Mouse (Mus musculus): ENCODE measurements around the gene Wnt5b. TPM values are rescaled to one million over a fixed set of nuclear protein-coding genes. Genes with fewer than 3 reads are reported as not detected.

The Wnt5b gene
- polyA plus RNA-seq, 1 experiment = not detected

- TF ChIP-seq CTCF (IDR thresholded peaks at IDR 0.05; ENCODE audit: insufficient read depth, low read depth, low read length) (no peak), POLR2A (IDR thresholded peaks at IDR 0.05; ENCODE audit: insufficient read depth, low read depth, low read length) (no peak)
- 73% methylated on average over 11 of the region's 11 CpGs for WGBS
- H3K27ac ChIP-seq (ENCODE audit: insufficient read depth, low read depth, low read length) = no peak overlapping the region
- H3K4me1 ChIP-seq (ENCODE audit: control insufficient read depth, insufficient read depth, low read length) = peaks cover 3% of the 10 kb centered on the region; the same call in 1 of the 2 replicates
- no peak overlapping the region for H3K4me3 ChIP-seq (ENCODE audit: insufficient read depth, low read depth, low read length)
Measured at GRCm38 (mm10) chr6:119512701-119513100, 31.4 kb downstream of the Wnt5b start.

DNA sequence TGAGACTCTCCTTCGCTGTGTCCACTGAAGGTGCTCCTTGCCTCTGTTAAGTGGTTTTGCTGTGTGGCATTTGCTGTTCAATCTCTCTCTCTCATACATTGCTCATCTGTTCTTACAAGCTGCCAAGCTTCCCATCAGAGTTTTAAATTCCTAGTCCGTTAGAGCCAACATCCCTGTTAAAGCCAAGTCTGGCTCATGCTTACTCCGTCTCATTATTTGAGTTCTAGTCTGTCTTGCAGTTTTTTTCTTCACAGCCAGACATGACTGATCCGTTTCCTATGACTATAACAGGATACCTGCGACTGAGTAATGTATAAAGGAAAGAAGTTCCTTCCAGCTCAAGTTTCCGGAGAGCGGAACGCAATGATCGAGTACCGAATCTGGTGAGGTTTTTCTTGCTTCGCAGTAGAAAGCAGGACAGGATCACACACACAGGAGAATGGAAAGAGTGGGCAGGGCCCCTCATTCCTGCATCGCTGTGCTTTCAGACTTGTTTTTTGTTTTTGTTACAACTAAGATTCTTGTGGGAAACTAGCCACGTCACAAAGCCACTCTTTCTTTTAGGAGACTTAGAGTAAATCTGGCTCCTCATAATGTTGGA lies 34.6 kb downstream of the Wnt5b start:
- WGBS = 82% methylated on average over 13 of the region's 13 CpGs
- H3K4me3 ChIP-seq (ENCODE audit: insufficient read depth, low read depth, low read length) = no peak overlapping the region
- 0 out of 2 replicates have a peak, but pooled peaks cover 3% of the 10 kb centered on the region for H3K4me1 ChIP-seq (ENCODE audit: control insufficient read depth, insufficient read depth, low read length)
- H3K27ac ChIP-seq (ENCODE audit: insufficient read depth, low read depth, low read length) = no peak overlapping the region
- TF ChIP-seq POLR2A (IDR thresholded peaks at IDR 0.05; ENCODE audit: insufficient read depth, low read depth, low read length) = no peak
- TF ChIP-seq CTCF (IDR thresholded peaks at IDR 0.05; ENCODE audit: insufficient read depth, low read depth, low read length) = no peak

DNA sequence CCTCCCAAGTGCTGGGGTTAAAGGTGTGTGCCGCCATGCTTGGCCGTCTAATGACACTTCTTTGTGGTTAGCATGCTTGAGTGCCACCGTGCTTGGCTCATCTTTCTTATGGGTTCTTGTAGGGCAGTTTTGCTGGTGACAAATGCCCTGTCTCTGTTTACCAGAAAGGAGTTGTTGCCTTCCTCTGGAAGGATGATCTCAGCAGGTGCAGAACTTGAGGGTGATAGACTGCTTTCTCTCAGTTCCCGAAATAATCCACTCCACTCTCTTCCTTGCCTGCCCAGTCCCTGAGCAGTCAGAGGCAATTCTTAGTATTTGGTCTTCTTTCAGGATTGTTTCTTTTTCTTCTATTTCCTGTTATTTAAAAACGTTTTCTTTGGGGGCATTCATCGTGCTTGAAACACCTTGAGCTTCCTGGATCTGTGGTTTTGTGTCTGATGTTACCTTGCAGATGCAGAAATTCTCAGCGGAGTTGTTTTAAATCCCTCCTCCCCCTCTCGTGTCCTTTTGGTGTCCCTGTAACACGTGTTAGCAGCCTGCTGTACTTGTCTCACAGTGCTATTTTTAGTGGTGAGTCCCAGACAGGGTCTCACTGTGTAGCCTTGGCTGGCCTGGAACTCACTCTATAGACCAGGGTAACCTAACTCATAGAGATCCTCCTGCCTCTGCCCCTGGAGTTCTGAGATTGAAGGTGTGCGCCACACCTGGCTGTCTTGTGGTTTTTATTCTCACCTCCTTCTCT lies 35.3 kb downstream of the Wnt5b start:
- TF ChIP-seq CTCF (IDR thresholded peaks at IDR 0.05; ENCODE audit: insufficient read depth, low read depth, low read length) (no peak), POLR2A (IDR thresholded peaks at IDR 0.05; ENCODE audit: insufficient read depth, low read depth, low read length) (no peak)
- Histone ChIP-seq H3K27ac (ENCODE audit: insufficient read depth, low read depth, low read length) (no peak overlapping the region), H3K4me1 (ENCODE audit: control insufficient read depth, insufficient read depth, low read length) (no peaks in the 10 kb centered on the region), H3K4me3 (ENCODE audit: insufficient read depth, low read depth, low read length) (no peak overlapping the region)
- WGBS = 83% methylated on average over 10 of the region's 10 CpGs

DNA sequence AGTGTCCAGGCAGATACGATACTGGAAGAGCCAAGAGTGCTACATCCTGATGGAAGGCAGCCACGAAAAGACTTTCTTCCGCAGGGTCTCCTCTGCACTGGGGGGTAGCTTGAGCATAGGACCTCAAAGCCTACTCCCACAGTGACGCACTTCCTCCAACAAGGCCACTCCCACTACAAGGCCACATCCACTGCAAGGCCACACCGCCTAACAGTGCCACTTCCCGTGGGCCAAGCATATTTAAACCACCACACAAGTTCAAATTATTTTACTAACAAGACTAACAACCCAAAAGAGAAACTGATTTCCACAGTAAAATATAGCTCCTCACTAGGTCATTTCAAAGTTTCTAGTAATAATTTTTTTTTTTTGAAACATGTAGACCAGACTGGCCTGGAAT lies 35.9 kb downstream of the Wnt5b start:
- no peaks in the 10 kb centered on the region for H3K4me1 ChIP-seq (ENCODE audit: control insufficient read depth, insufficient read depth, low read length)
- no peak overlapping the region for H3K4me3 ChIP-seq (ENCODE audit: insufficient read depth, low read depth, low read length)
- 97% methylated on average over 6 of the region's 6 CpGs for WGBS
- no peak for TF ChIP-seq POLR2A (IDR thresholded peaks at IDR 0.05; ENCODE audit: insufficient read depth, low read depth, low read length)
- no peak for TF ChIP-seq CTCF (IDR thresholded peaks at IDR 0.05; ENCODE audit: insufficient read depth, low read depth, low read length)
- H3K27ac ChIP-seq (ENCODE audit: insufficient read depth, low read depth, low read length) = no peak overlapping the region

GRCm38 (mm10) chr6:119505525-119506225 lies 38.5 kb downstream of the Wnt5b start:
- WGBS = 79% methylated on average over 9 of the region's 9 CpGs
- no peak overlapping the region for H3K4me3 ChIP-seq (ENCODE audit: insufficient read depth, low read depth, low read length)
- TF ChIP-seq POLR2A (IDR thresholded peaks at IDR 0.05; ENCODE audit: insufficient read depth, low read depth, low read length) = no peak
- no peak for TF ChIP-seq CTCF (IDR thresholded peaks at IDR 0.05; ENCODE audit: insufficient read depth, low read depth, low read length)
- no peak overlapping the region for H3K27ac ChIP-seq (ENCODE audit: insufficient read depth, low read depth, low read length)
- no peaks in the 10 kb centered on the region for H3K4me1 ChIP-seq (ENCODE audit: control insufficient read depth, insufficient read depth, low read length)

DNA sequence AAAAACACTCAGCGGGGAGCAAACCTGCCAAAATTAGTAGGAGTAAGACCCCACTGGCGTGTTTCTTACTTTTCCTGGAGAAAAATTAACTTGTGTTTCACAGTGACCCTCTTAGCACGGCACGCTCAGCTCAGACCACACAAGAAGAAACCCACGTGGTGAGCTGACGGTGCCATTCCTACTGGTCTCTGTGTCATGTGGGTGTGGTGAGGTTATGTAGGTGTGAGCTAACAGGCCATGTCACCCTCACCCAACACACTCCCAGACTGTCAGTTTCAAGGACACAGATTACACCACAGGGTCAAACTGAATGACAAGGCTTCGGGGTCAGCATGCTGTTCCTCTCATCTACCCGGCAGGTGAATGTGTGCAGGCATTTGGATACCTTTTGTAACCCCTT lies 39.4 kb downstream of the Wnt5b start:
- no peak overlapping the region for H3K27ac ChIP-seq (ENCODE audit: insufficient read depth, low read depth, low read length)
- WGBS = 93% methylated on average over 8 of the region's 8 CpGs
- TF ChIP-seq CTCF (IDR thresholded peaks at IDR 0.05; ENCODE audit: insufficient read depth, low read depth, low read length) = no peak
- TF ChIP-seq POLR2A (IDR thresholded peaks at IDR 0.05; ENCODE audit: insufficient read depth, low read depth, low read length) = no peak
- no peaks in the 10 kb centered on the region for H3K4me1 ChIP-seq (ENCODE audit: control insufficient read depth, insufficient read depth, low read length)
- H3K4me3 ChIP-seq (ENCODE audit: insufficient read depth, low read depth, low read length) = no peak overlapping the region

- TF ChIP-seq CTCF (IDR thresholded peaks at IDR 0.05; ENCODE audit: insufficient read depth, low read depth, low read length) = no peak
- no peak for TF ChIP-seq POLR2A (IDR thresholded peaks at IDR 0.05; ENCODE audit: insufficient read depth, low read depth, low read length)
- H3K4me1 ChIP-seq (ENCODE audit: control insufficient read depth, insufficient read depth, low read length) = peaks cover 7% of the 10 kb centered on the region
- 56% methylated on average over 9 of the region's 9 CpGs for WGBS
- H3K27ac ChIP-seq (ENCODE audit: insufficient read depth, low read depth, low read length) = no peak overlapping the region
- no peak overlapping the region for H3K4me3 ChIP-seq (ENCODE audit: insufficient read depth, low read depth, low read length)
Measured at GRCm38 (mm10) chr6:119502031-119502430, 42.1 kb downstream of the Wnt5b start.

DNA sequence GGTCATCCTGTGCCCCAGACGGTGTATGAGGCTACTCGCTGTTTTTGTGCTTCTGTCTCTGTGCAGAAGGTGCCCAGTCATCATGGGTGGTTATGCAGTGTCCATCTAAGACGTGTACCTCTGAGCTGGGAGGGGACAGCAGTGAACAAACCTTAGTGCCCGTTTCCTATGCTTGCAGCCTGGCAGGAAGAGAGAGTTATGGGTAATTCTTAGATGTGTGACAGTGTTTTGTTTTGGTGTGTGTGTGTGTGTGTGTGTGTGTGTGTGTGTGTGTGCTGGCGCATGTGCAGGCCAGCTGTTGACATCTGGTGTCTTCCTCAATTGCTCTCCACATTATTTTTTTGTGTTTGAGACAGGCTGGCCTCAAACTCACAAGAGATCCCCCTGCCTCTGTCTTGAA lies 44.1 kb downstream of the Wnt5b start:
- no peak for TF ChIP-seq CTCF (IDR thresholded peaks at IDR 0.05; ENCODE audit: insufficient read depth, low read depth, low read length)
- TF ChIP-seq POLR2A (IDR thresholded peaks at IDR 0.05; ENCODE audit: insufficient read depth, low read depth, low read length) = no peak
- 77% methylated on average over 5 of the region's 5 CpGs for WGBS

GRCm38 (mm10) chr6:119499271-119499670 lies 44.9 kb downstream of the Wnt5b start:
- H3K4me1 ChIP-seq (ENCODE audit: control insufficient read depth, insufficient read depth, low read length) = peaks cover 7% of the 10 kb centered on the region
- TF ChIP-seq CTCF (IDR thresholded peaks at IDR 0.05; ENCODE audit: insufficient read depth, low read depth, low read length) (no peak), POLR2A (IDR thresholded peaks at IDR 0.05; ENCODE audit: insufficient read depth, low read depth, low read length) (no peak)
- no peak overlapping the region for H3K27ac ChIP-seq (ENCODE audit: insufficient read depth, low read depth, low read length)
- 30% methylated on average over 5 of the region's 5 CpGs for WGBS
- H3K4me3 ChIP-seq (ENCODE audit: insufficient read depth, low read depth, low read length) = no peak overlapping the region

More for the DNA sequence above, 44.1 kb downstream of the Wnt5b start:
- Histone ChIP-seq H3K4me3 (ENCODE audit: insufficient read depth, low read depth, low read length) (no peak overlapping the region), H3K4me1 (ENCODE audit: control insufficient read depth, insufficient read depth, low read length) (peaks cover 7% of the 10 kb centered on the region), H3K27ac (ENCODE audit: insufficient read depth, low read depth, low read length) (no peak overlapping the region)
